Comparison of ENCODE assay signal across 35 mouse cellular contexts in genomic region chr17:24769146-24769545, GRCm38 (mm10). TPM values are rescaled to one million over a fixed set of nuclear protein-coding genes. Genes with fewer than 3 reads are reported as not detected.
DNase-seq lines count a peak whose midpoint lies in the region; ATAC-seq and TF ChIP-seq lines count a peak whose summit lies in the region.
"Had no signal": no experiment of that assay in that cellular context is flagged by ENCODE, and none has a peak within 500 bp of the region (broad histone marks: within the 10 kb centered on the region; RNA-seq: fewer than 3 reads in every experiment).

No protein-coding gene starts in this region.

- peak; percentile 36 for DNase-seq in heart, adult 11 months
- DNase-seq in heart, postnatal 4 days: no peak
- no peak for DNase-seq in lung, adult 2 months
- DNase-seq in A20 (ENCODE audit: low read depth, low spot score): peak; percentile 87
- DNase-seq in embryonic facial prominence, embryonic 14.5 days (ENCODE audit: low spot score): peak; percentile 83
- DNase-seq in cerebellum, adult 18-20 months: no peak
- DNase-seq in urinary bladder, postnatal 10 days (ENCODE audit: low spot score): no peak
- DNase-seq: cerebellum, adult 11 months; cerebellum, adult 9-11 months; embryo, embryonic 11 days; gastrocnemius, postnatal 14 days; heart, adult 18-20 months; heart, postnatal 36 days; kidney, adult 8-10 months; kidney, postnatal 4 days; right cerebral cortex, postnatal 25 days; thymus, postnatal 4 days had no signal

- WGBS in lung, embryonic 16.5 days: 34% methylated on average over 3 of the region's 3 CpGs
- WGBS in lung, adult 2 months: 25% methylated on average over 3 of the region's 3 CpGs
- 25% methylated on average over 3 of the region's 3 CpGs for WGBS in embryonic facial prominence, embryonic 14.5 days

- no peak for TF ChIP-seq CTCF in lung, adult 2 months (IDR thresholded peaks at IDR 0.05; ENCODE audit: insufficient read depth, low read length)

- no peak overlapping the region for H3K9ac ChIP-seq in lung, embryonic 16.5 days (ENCODE audit: low read length)
- no peak overlapping the region for H3K9ac ChIP-seq in embryonic facial prominence, embryonic 14.5 days (ENCODE audit: low read depth, low read length)
- H3K9ac ChIP-seq: embryonic facial prominence, embryonic 15.5 days; hindbrain, embryonic 13.5 days; limb, embryonic 13.5 days had no signal

- H3K27ac ChIP-seq in lung, embryonic 16.5 days (ENCODE audit: low read length): no peak overlapping the region
- no peak overlapping the region for H3K27ac ChIP-seq in embryonic facial prominence, embryonic 14.5 days (replicated peaks; ENCODE audit: low read depth, low read length)
- H3K27ac ChIP-seq: embryonic facial prominence, embryonic 15.5 days; hindbrain, embryonic 13.5 days; kidney, postnatal 0 days; limb, embryonic 13.5 days had no signal

- ATAC-seq in lung, embryonic 16.5 days (ENCODE audit: low read depth): peak; percentile 31; the same call in 1 of the 2 replicates
- peak; percentile 56; the same call in 1 of the 2 replicates for ATAC-seq in embryonic facial prominence, embryonic 14.5 days (ENCODE audit: low read depth)
- ATAC-seq: CD4-positive, CD25-positive, alpha-beta regulatory T cell, adult 4 months; forebrain, embryonic 14.5 days; intestine, embryonic 16.5 days; midbrain, embryonic 16.5 days had no signal

- TF ChIP-seq POLR2A in lung, adult 2 months (IDR thresholded peaks at IDR 0.05; ENCODE audit: borderline replicate concordance, extremely low read depth, low read depth, low read length): no peak

- H3K9me3 ChIP-seq in lung, embryonic 16.5 days (ENCODE audit: control insufficient read depth, low read length): 0 out of 2 replicates have a peak, but pooled peaks cover 3% of the 10 kb centered on the region
- H3K9me3 ChIP-seq in embryonic facial prominence, embryonic 14.5 days (ENCODE audit: control insufficient read depth, low read length): no peaks in the 10 kb centered on the region
- H3K9me3 ChIP-seq: embryonic facial prominence, embryonic 15.5 days; hindbrain, embryonic 13.5 days had no signal

- no peaks in the 10 kb centered on the region for H3K27me3 ChIP-seq in lung, embryonic 16.5 days (ENCODE audit: control insufficient read depth, insufficient read depth, low read depth, low read length)
- H3K27me3 ChIP-seq in embryonic facial prominence, embryonic 14.5 days (replicated peaks; ENCODE audit: control insufficient read depth, insufficient read depth, low read length): no peaks in the 10 kb centered on the region
- H3K27me3 ChIP-seq: embryonic facial prominence, embryonic 15.5 days; limb, embryonic 13.5 days had no signal

- no peak overlapping the region for H3K4me2 ChIP-seq in lung, embryonic 16.5 days (ENCODE audit: low read depth, low read length)
- H3K4me2 ChIP-seq in embryonic facial prominence, embryonic 14.5 days (ENCODE audit: low read depth, low read length): no peak overlapping the region
- H3K4me2 ChIP-seq: embryonic facial prominence, embryonic 15.5 days; heart, embryonic 11.5 days; hindbrain, embryonic 13.5 days; limb, embryonic 13.5 days; liver, embryonic 11.5 days had no signal

- H3K36me3 ChIP-seq in lung, embryonic 16.5 days (ENCODE audit: control insufficient read depth, insufficient read depth, low read length): no peaks in the 10 kb centered on the region
- H3K36me3 ChIP-seq in embryonic facial prominence, embryonic 14.5 days (ENCODE audit: control insufficient read depth, insufficient read depth, low read length): no peaks in the 10 kb centered on the region
- H3K36me3 ChIP-seq: embryonic facial prominence, embryonic 15.5 days; hindbrain, embryonic 13.5 days; limb, embryonic 13.5 days had no signal

- H3K4me1 ChIP-seq in lung, embryonic 16.5 days (replicated peaks; ENCODE audit: control insufficient read depth, insufficient read depth, low read length): peaks cover 3% of the 10 kb centered on the region; the same call in 1 of the 2 replicates
- H3K4me1 ChIP-seq in lung, adult 2 months (ENCODE audit: control insufficient read depth, insufficient read depth, low read length): no peaks in the 10 kb centered on the region
- peaks cover 25% of the 10 kb centered on the region for H3K4me1 ChIP-seq in embryonic facial prominence, embryonic 14.5 days (ENCODE audit: control insufficient read depth, insufficient read depth, low read length)
- H3K4me1 ChIP-seq: hindbrain, embryonic 13.5 days had no signal

- no peak overlapping the region for H3K4me3 ChIP-seq in lung, embryonic 16.5 days (ENCODE audit: low read length)
- no peak overlapping the region for H3K4me3 ChIP-seq in lung, adult 2 months (replicated peaks; ENCODE audit: extremely low read depth, low read depth, low read length)
- no peak overlapping the region for H3K4me3 ChIP-seq in embryonic facial prominence, embryonic 14.5 days (ENCODE audit: low read depth, low read length)
- H3K4me3 ChIP-seq: embryonic facial prominence, embryonic 15.5 days; hindbrain, embryonic 13.5 days; limb, embryonic 13.5 days had no signal

RNA-seq across cellular contexts. Expression of gene Hs3st6, which starts 16.4 kb away (rescaled TPM):
- under 1 TPM in 1 of 2 experiments, not detected in 1; 0.20 TPM for total RNA-seq in heart, postnatal 4 days (2021)
- 0.87 and 1.2 TPM in 2 replicates for polyA plus RNA-seq in lung, embryonic 16.5 days (2015; fragmentation: Nextera tagmentation; extraction: Ambion mirVana)
- polyA plus RNA-seq in lung, adult 2 months (2012; rRNA removed): 6.4 and 8.9 TPM in 2 replicates
- polyA plus RNA-seq in embryonic facial prominence, embryonic 14.5 days (2014; fragmentation: Nextera tagmentation; extraction: Ambion mirVana): 10.1 and 11.7 TPM in 2 replicates
- total RNA-seq: gastrocnemius, postnatal 14 days; heart, postnatal 36 days had no signal
- polyA plus RNA-seq: CD4-positive, CD25-positive, alpha-beta regulatory T cell, adult 4 months; midbrain, embryonic 16.5 days had no signal

RNA-seq across cellular contexts. Expression of gene Msrb1, which starts 32.7 kb away (rescaled TPM):
- 10 to 100 TPM; 74.4 to 83.3 TPM for total RNA-seq in heart, postnatal 4 days (2021)
- polyA plus RNA-seq in lung, embryonic 16.5 days (2015; fragmentation: Nextera tagmentation; extraction: Ambion mirVana): 36.1 and 39.4 TPM in 2 replicates
- polyA plus RNA-seq in lung, adult 2 months (2012; rRNA removed): 84.4 and 103 TPM in 2 replicates
- polyA plus RNA-seq in embryonic facial prominence, embryonic 14.5 days (2014; fragmentation: Nextera tagmentation; extraction: Ambion mirVana): 28.7 and 30.3 TPM in 2 replicates

RNA-seq across cellular contexts. Expression of gene Meiob, which starts 34.9 kb away (rescaled TPM):
- total RNA-seq in heart, postnatal 4 days (2021): under 1 TPM in 1 of 2 experiments, not detected in 1; 0.16 TPM
- polyA plus RNA-seq in lung, embryonic 16.5 days (2015; fragmentation: Nextera tagmentation; extraction: Ambion mirVana): not detected in 2 replicates
- polyA plus RNA-seq in lung, adult 2 months (2012; rRNA removed): not detected in 2 replicates
- not detected in 2 replicates for polyA plus RNA-seq in embryonic facial prominence, embryonic 14.5 days (2014; fragmentation: Nextera tagmentation; extraction: Ambion mirVana)
- total RNA-seq: gastrocnemius, postnatal 14 days; heart, postnatal 36 days; layer of hippocampus, adult 8-10 months; layer of hippocampus, postnatal 25 days; left cerebral cortex, adult 8-10 months; left cerebral cortex, postnatal 36 days; neutrophil, adult 5-6 weeks had no signal
- polyA plus RNA-seq: forebrain, embryonic 14.5 days; heart, embryonic 11.5 days; heart, embryonic 16.5 days; hindbrain, embryonic 13.5 days; intestine, embryonic 16.5 days; limb, embryonic 13.5 days; midbrain, embryonic 16.5 days; neural tube, embryonic 11.5 days had no signal

RNA-seq across cellular contexts. Expression of gene Rpl3l, which starts 41.5 kb away (rescaled TPM):
- total RNA-seq in heart, postnatal 4 days (2021): 10 to 100 TPM; 19.5 TPM
- polyA plus RNA-seq in lung, embryonic 16.5 days (2015; fragmentation: Nextera tagmentation; extraction: Ambion mirVana): not detected in 2 replicates
- 0.26 and 6.4 TPM in 2 replicates for polyA plus RNA-seq in lung, adult 2 months (2012; rRNA removed)
- polyA plus RNA-seq in embryonic facial prominence, embryonic 14.5 days (2014; fragmentation: Nextera tagmentation; extraction: Ambion mirVana): 0.39 TPM in 1 of 2 replicates, not detected in the other
- polyA plus RNA-seq: CD4-positive, CD25-positive, alpha-beta regulatory T cell, adult 4 months; embryonic facial prominence, embryonic 15.5 days; forebrain, embryonic 14.5 days; hindbrain, embryonic 13.5 days; intestine, embryonic 16.5 days; limb, embryonic 13.5 days; liver, embryonic 11.5 days; midbrain, embryonic 16.5 days; neural tube, embryonic 11.5 days had no signal

RNA-seq across cellular contexts. Expression of gene Ndufb10, which starts 44.9 kb away (rescaled TPM):
- total RNA-seq in heart, postnatal 4 days (2021): 100 to 1,000 TPM; 684 to 725 TPM
- 204 and 217 TPM in 2 replicates for polyA plus RNA-seq in lung, embryonic 16.5 days (2015; fragmentation: Nextera tagmentation; extraction: Ambion mirVana)
- 174 and 218 TPM in 2 replicates for polyA plus RNA-seq in lung, adult 2 months (2012; rRNA removed)
- 233 and 267 TPM in 2 replicates for polyA plus RNA-seq in embryonic facial prominence, embryonic 14.5 days (2014; fragmentation: Nextera tagmentation; extraction: Ambion mirVana)

Comparison
In these comparisons a context has a peak if more than half of its experiments do, and no peak if none do; other contexts are left out.
1. DNase-seq: peak in heart, adult 11 months (single experiment), A20 (single experiment) and embryonic facial prominence, embryonic 14.5 days (single experiment); none in heart, postnatal 4 days (single experiment), lung, adult 2 months (single experiment), cerebellum, adult 18-20 months (0 of 2) and urinary bladder, postnatal 10 days (single experiment).